Mouse (Mus musculus) limb, embryonic 13.5 days (tissue): ENCODE measurements around the gene Ccdc65. TPM values are rescaled to one million over a fixed set of nuclear protein-coding genes. Genes with fewer than 3 reads are reported as not detected.
A peak's percentile ranks its signal among the peaks of the same experiment; 100 is the strongest.

ENCODE experiments used
- ATAC-seq: fragments of 200-750 bp; cut with Nextera tagmentation; 2 replicates; pipeline ENCODE4 v1.8.0; 2017; ENCODE audit warnings: low read depth, moderate number of reproducible peaks, moderate TSS enrichment; ENCODE audit not compliant: low FRiP score
- H3K27ac ChIP-seq: fragments of 300-500 bp; sonication (generic); 2 replicates; pipeline ENCODE4 v1.5.1; 2015; ENCODE audit warnings: inconsistent platforms, mild to moderate bottlenecking, moderate library complexity
- H3K27me3 ChIP-seq: fragments of 300-500 bp; sonication (generic); 2 replicates; pipeline ENCODE4 v1.6.1; 2015; ENCODE audit warnings: mild to moderate bottlenecking, inconsistent platforms
- H3K36me3 ChIP-seq: fragments of 300-500 bp; sonication (generic); 2 replicates; pipeline ENCODE4 v1.6.1; 2015; ENCODE audit warnings: inconsistent platforms, mild to moderate bottlenecking, moderate library complexity
- H3K4me1 ChIP-seq: fragments of 300-500 bp; sonication (generic); 2 replicates; pipeline ENCODE4 v1.6.1; 2015; ENCODE audit warnings: inconsistent platforms
- H3K4me2 ChIP-seq: fragments of 300-500 bp; sonication (generic); replicated peaks from 2 replicates; pipeline ENCODE4 v1.6.1; 2015; ENCODE audit warnings: inconsistent platforms, mild to moderate bottlenecking, moderate library complexity
- H3K4me3 ChIP-seq: fragments of 300-500 bp; sonication (generic); 2 replicates; pipeline ENCODE4 v1.5.1; 2015; ENCODE audit warnings: moderate library complexity, mild to moderate bottlenecking, inconsistent platforms
- H3K9ac ChIP-seq: fragments of 300-500 bp; sonication (generic); 2 replicates; pipeline ENCODE4 v1.6.1; 2015; ENCODE audit warnings: mild to moderate bottlenecking, inconsistent platforms
- H3K9me3 ChIP-seq: fragments of 300-500 bp; sonication (generic); 2 replicates; pipeline ENCODE4 v1.6.1; 2016; ENCODE audit warnings: inconsistent platforms
- WGBS: fragments of 180-500 bp; shearing (Covaris S2); methylation state at CpG from one replicate; pipeline ENCODE4 v1.1.7; 2015; 5-methylcytosine and 5-hydroxymethylcytosine counted together
- polyA plus RNA-seq: library from polyadenylated mRNA; unstranded; fragments of >200 nt; fragmentation: Nextera tagmentation; extraction: Ambion mirVana; gene quantifications from 2 replicates; pipeline ENCODE4 v1.2.1, GENCODE M21; 2015

Gene Ccdc65
- polyA plus RNA-seq, 1 experiment from 2014 or later = 0.90 TPM

DNA sequence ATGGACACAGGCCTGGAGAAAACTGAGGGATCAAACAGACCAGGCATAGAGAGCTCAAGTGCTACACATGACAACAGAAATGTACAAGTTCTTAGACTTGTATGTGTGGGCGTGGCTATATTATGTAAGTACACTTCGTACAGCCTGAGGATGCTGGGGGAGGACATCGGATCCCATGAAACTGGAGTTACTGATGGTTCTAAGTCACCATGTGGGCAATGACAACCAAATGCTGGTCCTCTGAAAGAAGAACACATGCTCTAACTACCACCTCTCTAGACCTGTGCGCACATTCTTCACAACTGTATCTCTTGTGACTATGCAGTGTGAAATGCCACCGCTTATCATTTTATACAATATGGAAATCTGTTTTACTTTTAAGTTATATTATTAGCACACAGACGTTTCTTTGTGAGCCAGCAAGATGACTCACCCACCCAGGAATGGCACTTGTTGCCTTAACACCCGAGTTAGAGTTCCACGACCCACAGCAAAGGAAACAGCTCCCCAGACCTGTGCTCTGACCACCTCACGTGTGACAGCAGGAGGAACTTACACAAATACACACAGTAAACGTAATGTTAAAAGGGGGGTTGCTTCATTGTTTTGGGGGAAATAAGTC, 38.4 kb downstream of the Ccdc65 start:
- H3K27me3 ChIP-seq = no peaks in the 10 kb centered on the region
- H3K4me1 ChIP-seq = no peaks in the 10 kb centered on the region
- WGBS = 84% methylated on average over 10 of the region's 10 CpGs
- no peak overlapping the region for H3K4me3 ChIP-seq
- H3K9me3 ChIP-seq = no peaks in the 10 kb centered on the region
- H3K27ac ChIP-seq = no peak overlapping the region
- no peak overlapping the region for H3K9ac ChIP-seq
- peaks cover 28% of the 10 kb centered on the region for H3K36me3 ChIP-seq
- no peak for ATAC-seq
- no peak overlapping the region for H3K4me2 ChIP-seq

DNA sequence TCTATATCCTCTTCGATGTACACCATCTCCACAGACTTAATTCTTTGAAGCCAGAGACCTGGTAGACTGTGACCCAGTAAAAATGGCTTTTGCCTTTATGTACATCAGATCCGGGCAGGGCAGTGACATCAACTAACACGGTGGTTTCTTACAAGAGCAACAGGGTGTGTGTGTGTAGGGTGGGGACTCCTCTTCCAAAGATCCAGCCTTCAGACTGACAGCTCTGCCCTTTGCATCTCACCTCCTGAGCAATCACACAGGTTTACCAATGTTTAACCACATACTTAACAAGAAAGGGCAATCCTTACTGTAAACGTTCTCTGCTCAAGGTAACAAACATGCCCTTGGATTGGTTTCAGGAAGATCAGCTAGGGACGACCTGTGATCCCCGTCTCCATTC, 39.3 kb downstream of the Ccdc65 start:
- H3K4me3 ChIP-seq = no peak overlapping the region
- H3K27ac ChIP-seq = no peak overlapping the region
- no peak overlapping the region for H3K4me2 ChIP-seq

DNA sequence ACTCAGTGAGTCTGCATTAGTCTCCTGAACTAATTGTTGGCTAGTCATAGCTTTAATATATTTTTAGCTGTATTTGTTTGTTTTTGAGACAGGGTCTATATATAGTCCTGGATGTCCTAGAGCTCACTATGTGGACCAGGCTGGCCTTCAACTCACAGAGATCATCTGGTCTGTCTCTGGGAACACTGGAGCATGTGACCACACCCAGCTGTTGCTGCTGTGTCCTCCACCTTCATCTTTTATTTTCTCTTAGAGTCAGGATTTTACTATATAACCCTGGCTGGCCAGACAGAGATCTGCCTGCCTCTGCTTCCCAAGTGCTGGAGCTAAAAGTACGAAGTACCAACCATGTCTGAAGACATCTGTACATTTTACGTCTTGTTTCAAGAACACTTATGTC, 41.1 kb downstream of the Ccdc65 start:
- no peak for ATAC-seq
- peaks cover 11% of the 10 kb centered on the region for H3K36me3 ChIP-seq
- H3K4me2 ChIP-seq = no peak overlapping the region
- H3K27ac ChIP-seq = no peak overlapping the region
- H3K27me3 ChIP-seq = no peaks in the 10 kb centered on the region
- H3K4me1 ChIP-seq = no peaks in the 10 kb centered on the region
- H3K9me3 ChIP-seq = no peaks in the 10 kb centered on the region
- WGBS = 96% methylated on average over 2 of the region's 2 CpGs
- no peak overlapping the region for H3K4me3 ChIP-seq
- no peak overlapping the region for H3K9ac ChIP-seq

More for the DNA sequence above, 39.3 kb downstream of the Ccdc65 start:
- Histone ChIP-seq H3K9me3 (no peaks in the 10 kb centered on the region), H3K27me3 (no peaks in the 10 kb centered on the region), H3K36me3 (peaks cover 20% of the 10 kb centered on the region), H3K4me1 (no peaks in the 10 kb centered on the region), H3K9ac (no peak overlapping the region)
- 80% methylated on average over 6 of the region's 6 CpGs for WGBS
- ATAC-seq = no peak

DNA sequence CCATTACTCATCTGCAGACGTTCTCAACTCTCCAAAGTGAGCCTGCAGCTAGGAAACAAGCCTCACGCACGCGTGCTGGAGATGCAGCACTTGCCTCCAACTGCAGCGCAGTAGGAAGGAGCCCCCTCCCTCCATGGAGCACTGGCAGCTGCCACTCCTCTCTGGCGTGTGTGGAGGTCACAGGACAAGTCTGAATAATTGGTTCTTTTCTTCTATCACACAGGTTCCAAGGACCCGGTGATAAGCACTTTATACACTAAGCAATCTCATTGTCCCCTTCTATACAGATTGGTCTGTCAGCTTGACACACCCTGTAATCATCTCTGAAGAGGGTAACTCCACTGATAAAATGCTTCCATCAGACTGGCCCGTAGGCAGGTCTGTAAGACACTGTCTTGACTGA, 45.0 kb downstream of the Ccdc65 start:
- Histone ChIP-seq H3K27me3 (no peaks in the 10 kb centered on the region), H3K9ac (no peak overlapping the region), H3K27ac (no peak overlapping the region), H3K9me3 (no peaks in the 10 kb centered on the region), H3K4me2 (no peak overlapping the region), H3K4me1 (no peaks in the 10 kb centered on the region), H3K36me3 (peaks cover 32% of the 10 kb centered on the region), H3K4me3 (no peak overlapping the region)
- ATAC-seq = no peak
- 80% methylated on average over 8 of the region's 8 CpGs for WGBS

DNA sequence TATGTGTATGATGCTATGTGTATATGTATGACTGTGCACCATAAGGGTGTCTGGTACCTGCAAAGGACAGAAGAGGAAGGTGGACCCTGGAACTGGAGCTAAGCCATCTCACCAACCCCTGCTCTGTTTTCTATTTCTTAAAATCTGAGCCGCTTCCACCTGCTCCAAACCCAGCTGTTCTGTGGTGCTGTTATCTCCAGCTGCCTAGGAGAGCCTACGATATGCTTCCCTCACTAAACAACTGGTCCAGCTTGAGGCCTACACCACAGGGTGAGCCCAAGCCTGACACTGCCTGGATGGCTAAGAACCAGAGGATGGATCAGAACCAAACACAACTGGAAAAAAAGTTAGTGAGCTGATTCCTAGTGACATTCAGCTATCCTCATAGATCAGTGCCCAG, 46.1 kb downstream of the Ccdc65 start:
- Histone ChIP-seq H3K4me1 (no peaks in the 10 kb centered on the region), H3K9me3 (no peaks in the 10 kb centered on the region), H3K36me3 (peaks cover 43% of the 10 kb centered on the region), H3K27me3 (no peaks in the 10 kb centered on the region), H3K27ac (no peak overlapping the region), H3K4me2 (no peak overlapping the region), H3K4me3 (no peak overlapping the region), H3K9ac (no peak overlapping the region)
- ATAC-seq = no peak
- 86% methylated on average over 2 of the region's 2 CpGs for WGBS

DNA sequence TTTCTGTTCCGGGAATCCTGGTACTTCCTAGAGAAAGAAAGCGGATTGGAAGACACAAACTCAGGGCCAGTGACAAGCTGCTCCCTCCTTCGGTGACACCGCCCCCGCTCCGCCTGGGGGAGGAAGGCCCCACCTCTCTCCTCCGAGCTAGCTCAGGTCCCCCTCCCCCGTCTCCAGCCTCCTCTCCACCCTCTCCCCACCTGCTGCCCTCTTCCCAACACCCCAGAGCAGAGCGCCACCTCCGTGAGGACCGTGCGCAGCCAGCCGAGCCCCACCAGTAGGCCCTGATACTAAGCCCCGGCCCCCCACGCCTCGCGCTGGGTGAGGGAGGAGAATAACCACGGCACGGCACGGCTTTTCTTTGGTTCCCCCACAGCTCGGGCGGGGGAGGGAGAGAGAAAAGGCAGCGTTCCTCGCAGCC, 54.2 kb downstream of the Ccdc65 start:
- peak; percentile 69 for ATAC-seq
- WGBS = under 1% methylated on average over 24 of the region's 24 CpGs

GRCm38 (mm10) chr15:98762670-98763529, 54.9 kb downstream of the Ccdc65 start, which contains the start of gene Arf3:
Gene Arf3 (minus strand): TSS chr15:98763214.
- peak within 1 kb of the TSS; percentile 94 for H3K9ac ChIP-seq
- under 1% methylated on average over 64 of the region's 76 CpGs for whole genome bisulfite sequencing
- peaks cover 20% of the 10 kb centered on the region; the same call in 1 of the 2 replicates for H3K27me3 ChIP-seq
- H3K4me2 ChIP-seq = peak within 1 kb of the TSS; percentile 87
- peaks cover 29% of the 10 kb centered on the region for H3K36me3 ChIP-seq
- peak; percentile 95 for ATAC-seq
- peak within 1 kb of the TSS; percentile 75 for H3K27ac ChIP-seq
- H3K4me1 ChIP-seq = peaks cover 22% of the 10 kb centered on the region
- peak within 1 kb of the TSS; percentile 99 for H3K4me3 ChIP-seq
- H3K9me3 ChIP-seq = no peaks in the 10 kb centered on the region

More for the DNA sequence above, 54.2 kb downstream of the Ccdc65 start:
- Histone ChIP-seq H3K27ac (peak overlapping the region; percentile 75), H3K36me3 (peaks cover 29% of the 10 kb centered on the region), H3K9me3 (no peaks in the 10 kb centered on the region), H3K9ac (peak overlapping the region; percentile 94), H3K4me3 (peak overlapping the region; percentile 99), H3K27me3 (peaks cover 18% of the 10 kb centered on the region; the same call in 1 of the 2 replicates), H3K4me1 (peaks cover 22% of the 10 kb centered on the region), H3K4me2 (peak overlapping the region; percentile 87)

- Histone ChIP-seq H3K36me3 (0 out of 2 replicates have a peak, but pooled peaks cover 3% of the 10 kb centered on the region), H3K4me2 (no peak overlapping the region), H3K27me3 (peaks cover 50% of the 10 kb centered on the region), H3K4me1 (peaks cover 21% of the 10 kb centered on the region), H3K9ac (no peak overlapping the region), H3K27ac (no peak overlapping the region), H3K4me3 (no peak overlapping the region), H3K9me3 (no peaks in the 10 kb centered on the region)
- 66% methylated on average over 4 of the region's 4 CpGs for WGBS
- no peak for ATAC-seq
Observed at GRCm38 (mm10) chr15:98765929-98766328, 57.9 kb downstream of the Ccdc65 start.

- Histone ChIP-seq H3K4me1 (peaks cover 21% of the 10 kb centered on the region), H3K4me3 (no peak overlapping the region), H3K27ac (no peak overlapping the region), H3K9ac (no peak overlapping the region), H3K9me3 (no peaks in the 10 kb centered on the region), H3K27me3 (peaks cover 73% of the 10 kb centered on the region), H3K4me2 (no peak overlapping the region), H3K36me3 (no peaks in the 10 kb centered on the region)
- 9% methylated on average over 5 of the region's 5 CpGs for WGBS
- ATAC-seq = no peak
Observed at GRCm38 (mm10) chr15:98768259-98768658, 60.3 kb downstream of the Ccdc65 start.

- H3K9ac ChIP-seq = peak overlapping the region; percentile 54
- ATAC-seq = no peak
- no peaks in the 10 kb centered on the region for H3K9me3 ChIP-seq
- peak overlapping the region; percentile 60 for H3K4me2 ChIP-seq
- no peaks in the 10 kb centered on the region for H3K36me3 ChIP-seq
- peaks cover 39% of the 10 kb centered on the region for H3K4me1 ChIP-seq
- peak overlapping the region; percentile 39 for H3K4me3 ChIP-seq
- WGBS = 7% methylated on average over 12 of the region's 12 CpGs
- H3K27me3 ChIP-seq = peaks cover 92% of the 10 kb centered on the region
- no peak overlapping the region for H3K27ac ChIP-seq
Observed at GRCm38 (mm10) chr15:98771813-98772425, 63.9 kb downstream of the Ccdc65 start.

GRCm38 (mm10) chr15:98772511-98773211, 64.7 kb downstream of the Ccdc65 start:
- no peak for ATAC-seq
- WGBS = 4% methylated on average over 36 of the region's 36 CpGs
- Histone ChIP-seq H3K9me3 (no peaks in the 10 kb centered on the region), H3K9ac (peak overlapping the region; percentile 54), H3K4me3 (peak overlapping the region; percentile 39), H3K27ac (no peak overlapping the region), H3K4me1 (peaks cover 47% of the 10 kb centered on the region), H3K27me3 (peaks cover 100% of the 10 kb centered on the region), H3K36me3 (no peaks in the 10 kb centered on the region), H3K4me2 (peak overlapping the region; percentile 60)
